Mouse (Mus musculus): Measurements from ENCODE around the gene Tmem177. TPM values are rescaled to one million over a fixed set of nuclear protein-coding genes. Genes with fewer than 3 reads are reported as not detected.

Gene Tmem177
- total RNA-seq, 1 experiment: 9.5 TPM

DNA sequence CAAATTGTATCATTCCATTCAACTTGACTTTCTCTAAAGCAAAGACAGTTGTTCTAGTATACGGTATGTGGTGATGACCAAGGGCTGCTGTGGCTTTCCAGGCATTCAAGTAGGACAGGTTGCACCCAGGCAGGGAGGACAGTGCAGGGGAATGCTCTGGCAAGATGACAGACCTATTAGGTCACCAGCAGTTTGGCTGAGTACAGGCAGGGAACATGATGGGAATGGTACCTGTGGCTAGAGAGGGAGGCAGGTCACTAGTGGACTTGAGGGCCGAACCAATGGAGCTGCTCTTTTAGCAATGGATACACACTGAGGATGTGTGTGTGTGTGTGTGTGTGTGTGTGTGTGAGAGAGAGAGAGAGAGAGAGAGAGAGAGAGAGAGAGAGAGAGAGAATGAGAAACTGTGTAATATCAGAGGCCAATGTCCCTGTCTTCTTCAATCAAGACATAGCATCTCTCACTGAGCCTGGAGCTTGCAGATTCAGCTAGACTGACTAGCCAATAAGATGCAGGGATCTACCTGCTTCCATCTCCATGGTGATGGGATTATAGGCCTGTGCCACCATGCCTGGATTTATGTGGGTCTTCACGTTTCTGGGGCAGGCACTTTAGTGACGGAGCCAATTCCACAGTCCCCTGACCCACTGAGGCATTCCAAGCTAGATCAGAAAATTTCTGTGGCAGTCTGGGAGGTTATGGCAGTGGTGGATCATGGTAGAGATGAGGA lies 18.6 kb upstream of the Tmem177 start:
- Histone ChIP-seq H3K36me3 (ENCODE audit: control insufficient read depth, insufficient read depth, low read length, poor library complexity, severe bottlenecking) (no peaks in the 10 kb centered on the region), H3K9me3 (ENCODE audit: control insufficient read depth, insufficient read depth, low read depth, low read length) (no peaks in the 10 kb centered on the region), H3K4me3 (ENCODE audit: insufficient read depth in 1 of 2, low read depth in 1 of 2, low read length in 2 of 2, poor library complexity in 1 of 2, severe bottlenecking in 1 of 2) (no peak overlapping the region), H3K27ac (ENCODE audit: insufficient read depth, low read depth, low read length, poor library complexity, severe bottlenecking) (no peak overlapping the region), H3K9ac (ENCODE audit: insufficient read depth, low read depth, low read length, poor library complexity, severe bottlenecking) (no peak overlapping the region), H3K4me1 (ENCODE audit: control insufficient read depth in 2 of 2, insufficient read depth in 2 of 2, low read length in 2 of 2, poor library complexity in 1 of 2) (no peaks in the 10 kb centered on the region)
- TF ChIP-seq ZNF384 (IDR thresholded peaks at IDR 0.05; ENCODE audit: low read depth, low read length) (no peak), HCFC1 (IDR thresholded peaks at IDR 0.05; ENCODE audit: borderline replicate concordance, insufficient read depth, low read length) (no peak), MAFK (IDR thresholded peaks at IDR 0.05; ENCODE audit: insufficient read depth, low read depth, low read length) (no peak), ZC3H11A (IDR thresholded peaks at IDR 0.05; ENCODE audit: borderline replicate concordance, low read depth, low read length) (no peak), CHD2 (IDR thresholded peaks at IDR 0.05; ENCODE audit: low read depth, low read length) (no peak)
- in situ Hi-C loops (cut with MboI; ENCODE audit: low sequenced_read_pairs in 2 of 2, unreplicated experiment in 2 of 2): no loop called here
- DNase-seq (ENCODE audit: low read depth, low spot score): no peak

DNA sequence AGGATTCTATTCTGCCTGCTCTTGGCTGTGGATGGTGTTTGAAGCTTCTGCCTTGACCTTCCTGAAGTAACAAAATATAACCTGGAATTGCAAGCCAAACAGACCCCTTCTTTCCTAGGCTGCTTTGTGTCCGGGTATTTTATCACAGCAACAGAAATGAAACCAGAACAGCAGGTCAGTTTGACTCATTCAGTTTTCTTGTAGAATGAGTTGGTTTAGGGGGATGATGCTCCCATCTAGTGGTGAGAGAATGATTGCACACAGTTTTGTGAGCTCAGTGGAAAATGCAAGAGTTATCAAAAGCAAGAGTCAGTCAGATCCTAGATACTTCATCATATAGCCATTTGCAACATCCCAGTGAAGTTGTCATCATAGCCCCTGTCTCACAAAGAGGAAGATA lies 16.7 kb upstream of the Tmem177 start:
- H3K9me3 ChIP-seq (ENCODE audit: control insufficient read depth, insufficient read depth, low read depth, low read length): no peaks in the 10 kb centered on the region
- H3K27ac ChIP-seq (ENCODE audit: insufficient read depth, low read depth, low read length, poor library complexity, severe bottlenecking): no peak overlapping the region
- no peak overlapping the region for H3K9ac ChIP-seq (ENCODE audit: insufficient read depth, low read depth, low read length, poor library complexity, severe bottlenecking)
- no peaks in the 10 kb centered on the region for H3K4me1 ChIP-seq (ENCODE audit: control insufficient read depth in 2 of 2, insufficient read depth in 2 of 2, low read length in 2 of 2, poor library complexity in 1 of 2)
- TF ChIP-seq ZC3H11A (IDR thresholded peaks at IDR 0.05; ENCODE audit: borderline replicate concordance, low read depth, low read length): no peak
- TF ChIP-seq HCFC1 (IDR thresholded peaks at IDR 0.05; ENCODE audit: borderline replicate concordance, insufficient read depth, low read length): no peak
- no peak for TF ChIP-seq CHD2 (IDR thresholded peaks at IDR 0.05; ENCODE audit: low read depth, low read length)
- H3K36me3 ChIP-seq (ENCODE audit: control insufficient read depth, insufficient read depth, low read length, poor library complexity, severe bottlenecking): no peaks in the 10 kb centered on the region
- in situ Hi-C loops (cut with MboI; ENCODE audit: low sequenced_read_pairs in 2 of 2, unreplicated experiment in 2 of 2): no loop called here
- DNase-seq (ENCODE audit: low read depth, low spot score): no peak
- no peak overlapping the region for H3K4me3 ChIP-seq (ENCODE audit: insufficient read depth in 1 of 2, low read depth in 1 of 2, low read length in 2 of 2, poor library complexity in 1 of 2, severe bottlenecking in 1 of 2)

DNA sequence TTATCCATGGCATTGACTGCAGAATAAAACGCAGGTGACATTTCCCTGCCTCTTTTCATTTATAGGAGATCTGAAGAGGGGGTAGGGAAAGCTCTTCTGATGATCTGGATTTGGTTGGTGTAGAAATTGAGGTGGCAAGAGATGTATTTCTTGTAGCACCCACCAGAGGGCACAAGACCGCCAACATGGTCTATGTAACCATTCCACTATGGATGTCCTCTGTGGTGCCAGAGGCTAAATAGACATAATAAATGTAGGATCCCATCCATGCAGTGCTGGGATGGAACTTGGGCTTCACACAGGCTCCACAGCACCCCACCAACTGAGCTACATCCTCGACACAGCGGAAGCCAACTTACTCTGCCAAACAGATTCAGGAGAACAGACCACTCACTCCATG lies 6.3 kb upstream of the Tmem177 start:
- in situ Hi-C loops (cut with MboI; ENCODE audit: low sequenced_read_pairs in 2 of 2, unreplicated experiment in 2 of 2): no loop called here
- TF ChIP-seq ZNF384 (IDR thresholded peaks at IDR 0.05; ENCODE audit: low read depth, low read length): no peak
- TF ChIP-seq CHD2 (IDR thresholded peaks at IDR 0.05; ENCODE audit: low read depth, low read length): no peak
- no peak for TF ChIP-seq MAFK (IDR thresholded peaks at IDR 0.05; ENCODE audit: insufficient read depth, low read depth, low read length)
- TF ChIP-seq HCFC1 (IDR thresholded peaks at IDR 0.05; ENCODE audit: borderline replicate concordance, insufficient read depth, low read length): no peak
- TF ChIP-seq ZC3H11A (IDR thresholded peaks at IDR 0.05; ENCODE audit: borderline replicate concordance, low read depth, low read length): no peak
- peak; percentile 27 for DNase-seq (ENCODE audit: low read depth, low spot score)
- Histone ChIP-seq H3K9ac (ENCODE audit: insufficient read depth, low read depth, low read length, poor library complexity, severe bottlenecking) (no peak overlapping the region), H3K9me3 (ENCODE audit: control insufficient read depth, insufficient read depth, low read depth, low read length) (no peaks in the 10 kb centered on the region), H3K4me3 (ENCODE audit: insufficient read depth in 1 of 2, low read depth in 1 of 2, low read length in 2 of 2, poor library complexity in 1 of 2, severe bottlenecking in 1 of 2) (no peak overlapping the region), H3K4me1 (ENCODE audit: control insufficient read depth in 2 of 2, insufficient read depth in 2 of 2, low read length in 2 of 2, poor library complexity in 1 of 2) (no peaks in the 10 kb centered on the region), H3K27ac (ENCODE audit: insufficient read depth, low read depth, low read length, poor library complexity, severe bottlenecking) (no peak overlapping the region), H3K36me3 (ENCODE audit: control insufficient read depth, insufficient read depth, low read length, poor library complexity, severe bottlenecking) (no peaks in the 10 kb centered on the region)

DNA sequence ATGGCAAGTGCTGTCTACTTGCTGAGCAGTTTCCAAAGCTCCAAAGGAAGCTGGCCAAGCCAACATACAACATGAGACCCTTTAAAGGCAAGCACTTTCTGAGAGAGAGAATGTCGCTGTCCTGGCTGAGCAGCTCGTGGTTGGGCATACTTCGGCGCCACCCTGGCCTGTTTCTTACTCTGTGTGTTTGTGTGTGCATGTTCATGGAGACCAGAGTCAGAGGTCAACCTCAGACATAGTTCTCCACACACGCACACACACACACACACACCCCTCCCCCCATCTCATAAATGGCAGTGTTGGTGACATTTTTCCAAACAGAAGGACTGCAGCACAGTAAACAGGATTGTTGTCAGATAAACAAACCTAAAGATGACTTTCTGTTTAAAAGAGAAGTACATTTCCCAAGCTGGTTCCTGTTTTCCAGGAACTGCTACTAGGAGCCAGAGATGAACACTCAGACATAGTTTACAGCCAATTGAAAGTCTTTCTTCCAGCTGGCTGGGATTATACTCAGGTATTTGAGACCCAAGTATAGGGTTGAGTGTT lies 3.9 kb upstream of the Tmem177 start:
- DNase-seq (ENCODE audit: low read depth, low spot score): no peak
- Histone ChIP-seq H3K36me3 (ENCODE audit: control insufficient read depth, insufficient read depth, low read length, poor library complexity, severe bottlenecking) (no peaks in the 10 kb centered on the region), H3K27ac (ENCODE audit: insufficient read depth, low read depth, low read length, poor library complexity, severe bottlenecking) (no peak overlapping the region), H3K9me3 (ENCODE audit: control insufficient read depth, insufficient read depth, low read depth, low read length) (no peaks in the 10 kb centered on the region), H3K4me1 (ENCODE audit: control insufficient read depth in 2 of 2, insufficient read depth in 2 of 2, low read length in 2 of 2, poor library complexity in 1 of 2) (peaks cover 3 to 5% of the 10 kb centered on the region in 2 experiments; a peak in 2 of 4 replicates), H3K9ac (ENCODE audit: insufficient read depth, low read depth, low read length, poor library complexity, severe bottlenecking) (no peak overlapping the region), H3K4me3 (ENCODE audit: insufficient read depth in 1 of 2, low read depth in 1 of 2, low read length in 2 of 2, poor library complexity in 1 of 2, severe bottlenecking in 1 of 2) (no peak overlapping the region)
- TF ChIP-seq MAFK (IDR thresholded peaks at IDR 0.05; ENCODE audit: insufficient read depth, low read depth, low read length) (no peak), CHD2 (IDR thresholded peaks at IDR 0.05; ENCODE audit: low read depth, low read length) (no peak), HCFC1 (IDR thresholded peaks at IDR 0.05; ENCODE audit: borderline replicate concordance, insufficient read depth, low read length) (no peak)
- in situ Hi-C loops (cut with MboI; ENCODE audit: low sequenced_read_pairs in 2 of 2, unreplicated experiment in 2 of 2): no loop called here

All from ES-E14 (cell line).